Mouse (Mus musculus): ENCODE data around the gene Mfsd4b2.

Gene Mfsd4b2

GRCm38 (mm10) chr10:39893702-39894697 is 32.7 kb downstream of the Mfsd4b2 start:
- no peak for DNase-seq (ENCODE audit: low spot score)

GRCm38 (mm10) chr10:39888621-39889020 is 38.1 kb downstream of the Mfsd4b2 start:
- no peak for DNase-seq (ENCODE audit: low spot score)

Measured in urinary bladder, postnatal 25 days (tissue).